Mouse (Mus musculus): ENCODE results near the gene Gnb5.

Gnb5 gene

GRCm38 (mm10) chr9:75307015-75307414 is 927 bp downstream of the Gnb5 start:
- DNase-seq (ENCODE audit: low read depth, low spot score), result no peak

DNA sequence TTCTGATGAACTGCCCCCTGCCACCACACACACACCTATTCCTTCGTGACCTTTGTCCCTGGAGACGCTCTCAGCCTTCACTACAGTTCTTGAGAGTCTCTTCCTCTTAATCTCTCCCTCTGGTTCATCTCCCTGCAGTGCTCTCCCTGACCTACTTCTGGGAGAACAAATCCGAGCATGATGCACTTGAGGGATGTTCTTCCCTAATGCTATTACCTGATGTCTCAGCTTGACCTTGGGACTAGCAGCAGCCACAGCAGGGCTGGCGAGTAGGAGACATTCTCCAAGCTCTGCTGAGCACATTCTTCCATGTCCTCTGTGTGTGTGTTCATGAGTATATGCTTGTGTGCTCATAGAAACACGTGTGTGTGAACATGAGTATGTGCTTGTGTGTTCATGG is 2.5 kb downstream of the Gnb5 start:
- DNase-seq (ENCODE audit: low read depth, low spot score), result no peak

DNA sequence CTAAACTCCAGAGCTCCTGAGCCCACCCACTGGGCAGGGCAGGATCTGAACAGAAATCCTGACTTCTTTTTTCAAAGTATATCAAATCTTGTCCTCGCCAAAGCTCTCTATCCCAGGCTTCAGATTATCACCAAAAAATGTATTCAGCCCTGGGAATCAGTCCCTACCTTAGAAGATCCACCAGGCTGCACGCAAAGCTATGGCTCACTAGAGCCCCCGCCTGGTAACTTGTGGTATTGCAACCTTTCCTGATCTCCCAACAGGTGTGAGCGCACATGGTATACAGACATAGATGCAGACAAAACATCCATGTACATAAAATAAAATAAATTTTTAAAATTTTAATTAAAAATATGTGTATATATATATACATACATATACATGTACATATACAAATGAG is 5.9 kb downstream of the Gnb5 start:
- peak; percentile 49 for DNase-seq (ENCODE audit: low read depth, low spot score)

DNA sequence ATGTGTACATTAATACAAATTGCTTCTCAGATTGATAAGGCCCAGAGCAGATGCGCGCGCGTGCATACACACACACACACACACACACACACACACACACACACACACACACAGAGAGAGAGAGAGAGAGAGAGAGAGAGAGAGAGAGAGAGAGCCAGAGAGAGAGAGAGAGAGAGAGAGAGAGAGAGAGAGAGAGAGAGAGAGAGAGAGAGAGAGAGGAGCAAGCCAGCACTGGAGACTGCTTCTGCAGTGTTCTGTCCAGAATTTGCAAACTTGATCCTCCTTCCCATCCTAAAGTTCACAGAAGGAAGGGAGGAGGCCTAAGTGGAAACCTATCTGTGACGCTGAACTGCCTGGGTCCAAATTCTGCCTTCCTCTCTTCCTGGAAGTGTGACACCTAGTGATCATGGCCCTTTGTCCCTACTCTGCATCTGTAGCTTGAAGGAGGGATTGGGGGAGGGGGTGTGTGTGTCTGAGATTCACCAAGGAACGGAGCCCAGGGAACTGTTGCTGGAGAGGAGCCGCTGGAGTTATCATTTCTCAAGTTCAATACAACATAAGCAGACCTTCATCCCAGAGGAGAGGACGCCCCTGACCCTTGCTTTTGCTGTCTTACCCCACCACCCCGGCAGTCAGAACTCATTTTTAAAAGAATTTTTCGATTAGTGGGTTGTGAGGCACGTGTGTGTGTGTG is 7.2 kb downstream of the Gnb5 start:
- no peak for DNase-seq (ENCODE audit: low read depth, low spot score)

DNA sequence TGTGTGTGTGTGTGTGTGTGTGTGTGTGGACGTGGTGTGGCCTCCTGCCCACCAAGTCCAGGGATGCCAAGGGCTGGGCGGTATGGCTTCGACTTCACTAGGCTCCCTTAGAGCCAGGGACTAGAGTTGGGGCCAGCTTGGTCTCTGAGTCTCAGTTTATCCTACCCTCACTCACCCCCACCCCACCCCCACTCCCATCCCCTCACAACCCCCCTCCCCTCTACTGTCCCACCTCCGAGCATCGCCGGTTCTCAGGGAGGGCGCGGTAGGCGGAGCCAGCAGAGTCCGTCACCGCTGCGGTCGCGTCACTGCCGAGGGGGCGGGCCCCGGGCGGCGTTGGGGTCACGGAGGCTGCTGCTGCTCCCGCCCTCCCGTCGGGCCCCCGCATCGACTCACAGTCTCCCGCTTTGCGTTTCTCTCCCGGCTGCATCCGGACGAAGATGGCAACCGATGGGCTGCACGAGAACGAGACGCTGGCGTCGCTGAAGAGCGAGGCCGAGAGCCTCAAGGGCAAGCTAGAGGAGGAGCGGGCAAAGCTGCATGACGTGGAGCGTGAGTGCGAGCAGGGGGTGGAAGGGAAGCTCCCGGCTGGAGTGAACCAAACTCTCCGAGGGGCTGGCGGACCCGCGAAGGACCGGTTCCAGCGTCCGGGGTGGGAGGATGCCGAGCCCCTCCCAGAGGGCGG is 7.9 kb downstream of the Gnb5 start:
- peak; percentile 31 for DNase-seq (ENCODE audit: low read depth, low spot score)

- no peak for DNase-seq (ENCODE audit: low read depth, low spot score)
Observed at GRCm38 (mm10) chr9:75314517-75315105, 8.5 kb downstream of the Gnb5 start.

- no peak for DNase-seq (ENCODE audit: low read depth, low spot score)
Observed at GRCm38 (mm10) chr9:75315238-75315637, 9.2 kb downstream of the Gnb5 start.

- no peak for DNase-seq (ENCODE audit: low read depth, low spot score)
Observed at GRCm38 (mm10) chr9:75316771-75317170, 10.7 kb downstream of the Gnb5 start.

DNA sequence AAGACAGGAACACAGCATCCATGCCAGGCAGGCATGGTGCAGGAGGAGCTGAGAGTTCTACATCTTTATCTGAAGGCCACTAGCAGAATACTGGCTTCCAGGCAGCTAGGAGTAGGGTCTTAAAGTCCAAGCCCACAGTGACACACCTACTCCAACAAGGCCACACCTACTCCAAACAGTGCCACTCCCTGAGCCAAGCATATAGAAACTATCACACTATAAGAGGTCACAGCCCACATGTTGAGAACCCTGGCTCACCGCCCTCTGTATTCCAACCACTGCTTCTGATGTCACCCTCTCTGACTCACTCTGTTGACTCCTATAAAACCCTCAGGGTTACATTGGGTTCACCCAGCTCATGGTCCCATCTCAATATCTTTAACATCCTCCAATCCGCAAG is 12.1 kb downstream of the Gnb5 start:
- DNase-seq (ENCODE audit: low read depth, low spot score), result no peak

DNA sequence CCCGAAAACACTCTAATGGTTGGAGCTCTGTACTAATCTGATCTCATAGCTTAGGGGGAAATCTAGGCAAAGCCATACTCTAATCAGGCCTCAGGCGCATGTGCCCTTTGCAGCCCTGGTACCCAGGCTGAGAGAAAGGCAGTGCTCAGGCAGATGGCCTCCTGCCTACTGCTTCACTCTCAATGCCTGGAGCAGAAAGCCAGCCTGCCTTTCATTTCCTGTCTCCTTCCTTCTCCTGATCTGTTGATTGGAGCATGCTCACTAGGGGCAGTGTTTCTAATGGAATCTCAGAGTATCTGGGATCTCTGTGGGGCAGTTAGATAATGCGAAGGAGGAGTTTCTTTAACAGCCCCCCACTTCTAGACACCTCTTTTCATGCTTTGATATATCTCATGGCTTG is 13.3 kb downstream of the Gnb5 start:
- no peak for DNase-seq (ENCODE audit: low read depth, low spot score)

DNA sequence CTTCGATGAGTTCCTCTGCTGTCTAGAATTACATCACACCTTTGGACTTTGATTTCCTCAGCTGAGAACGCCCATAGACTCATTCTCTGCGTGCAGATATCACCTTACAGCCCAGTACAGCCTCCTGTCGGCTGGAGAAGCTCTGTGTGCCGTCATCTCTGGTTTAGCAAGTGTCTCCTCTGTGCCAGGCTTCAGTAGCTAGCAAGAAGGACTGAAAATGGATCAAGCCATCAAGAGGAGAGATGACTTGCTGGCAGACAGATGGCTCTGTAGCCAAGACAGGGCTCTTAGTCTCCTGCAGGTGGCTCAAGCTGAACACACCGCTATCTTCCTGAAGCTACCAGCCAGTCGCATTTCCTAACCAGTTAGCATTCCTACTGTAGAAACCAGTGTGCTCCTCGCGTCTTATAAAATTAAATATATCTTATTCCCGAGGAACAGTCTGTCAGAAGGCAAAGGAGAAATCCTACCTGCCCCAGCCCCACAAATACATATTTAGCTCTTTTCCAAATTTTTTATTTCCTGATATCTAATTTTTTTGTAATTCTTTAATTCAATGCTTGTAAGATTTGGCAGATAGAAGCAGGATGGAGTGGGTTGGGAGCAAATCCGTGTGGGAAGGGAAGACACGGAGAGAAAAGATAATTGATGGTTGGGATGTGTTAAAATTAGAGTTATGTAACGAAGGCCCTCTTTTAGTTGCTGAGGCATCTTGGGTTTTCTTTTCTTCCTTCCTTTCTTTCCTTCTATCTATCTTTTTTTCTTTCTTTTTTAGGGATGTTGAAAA is 16.2 kb downstream of the Gnb5 start:
- no peak for DNase-seq (ENCODE audit: low read depth, low spot score)

GRCm38 (mm10) chr9:75328047-75328446 is 22.0 kb downstream of the Gnb5 start:
- DNase-seq (ENCODE audit: low read depth, low spot score), result no peak

DNA sequence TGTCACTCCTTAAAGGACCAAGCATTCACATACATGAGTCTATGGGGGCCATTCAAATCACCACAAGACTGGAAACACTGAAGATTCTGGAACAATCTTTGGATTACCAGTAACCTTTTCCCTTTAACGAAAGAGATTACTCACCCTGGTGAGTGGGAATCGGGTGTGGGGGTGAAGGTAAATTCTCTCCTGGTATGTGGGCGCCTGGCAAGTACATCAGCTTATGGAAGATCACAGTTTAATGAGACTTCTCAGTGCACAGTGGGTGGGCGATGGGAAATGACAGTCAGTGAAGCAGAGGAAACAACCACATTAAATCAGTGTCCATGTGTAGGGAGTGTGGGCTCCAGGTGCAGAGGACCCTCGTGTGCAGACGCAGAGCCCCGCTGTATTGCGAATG is 24.7 kb downstream of the Gnb5 start:
- DNase-seq (ENCODE audit: low read depth, low spot score), result no peak

DNA sequence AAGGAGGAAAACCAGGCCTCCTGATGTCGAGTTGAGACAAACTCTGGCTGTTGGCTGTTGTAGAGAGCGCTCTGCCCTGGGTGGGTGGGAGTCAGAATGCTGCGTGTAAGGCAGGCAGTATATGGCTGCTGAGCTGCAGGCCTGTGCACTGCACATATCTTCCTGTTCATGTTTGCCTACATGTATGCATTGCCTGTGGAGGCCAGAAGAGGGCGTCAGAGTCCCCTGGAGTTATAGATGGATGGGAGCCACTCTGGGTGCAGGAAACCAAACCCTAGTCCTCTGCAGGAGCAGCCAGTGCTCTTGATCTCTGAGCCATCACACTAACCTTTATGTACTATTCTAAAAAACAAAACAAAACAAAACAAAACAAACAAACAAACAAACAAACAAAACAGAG is 28.4 kb downstream of the Gnb5 start:
- DNase-seq (ENCODE audit: low read depth, low spot score), result no peak

GRCm38 (mm10) chr9:75338016-75338415 is 31.9 kb downstream of the Gnb5 start:
- DNase-seq (ENCODE audit: low read depth, low spot score), result no peak

DNA sequence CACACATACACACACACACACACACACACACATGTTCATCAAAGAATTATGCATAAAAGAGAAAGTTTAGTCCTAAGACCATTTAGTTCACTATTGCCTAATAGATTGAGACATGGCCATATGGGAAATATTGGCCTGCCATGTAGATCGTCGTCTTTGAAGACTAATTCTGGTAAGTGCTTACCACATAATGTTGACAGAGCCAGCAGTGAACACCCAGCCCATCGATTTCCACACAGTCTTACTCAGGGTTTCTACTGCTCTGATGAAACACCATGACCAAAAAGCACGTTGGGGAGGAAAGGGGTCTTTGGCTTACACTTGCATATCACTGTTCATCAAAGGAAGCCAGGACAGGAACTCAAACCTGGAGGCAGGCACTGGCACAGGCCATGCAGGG is 36.3 kb downstream of the Gnb5 start:
- no peak for DNase-seq (ENCODE audit: low read depth, low spot score)

DNA sequence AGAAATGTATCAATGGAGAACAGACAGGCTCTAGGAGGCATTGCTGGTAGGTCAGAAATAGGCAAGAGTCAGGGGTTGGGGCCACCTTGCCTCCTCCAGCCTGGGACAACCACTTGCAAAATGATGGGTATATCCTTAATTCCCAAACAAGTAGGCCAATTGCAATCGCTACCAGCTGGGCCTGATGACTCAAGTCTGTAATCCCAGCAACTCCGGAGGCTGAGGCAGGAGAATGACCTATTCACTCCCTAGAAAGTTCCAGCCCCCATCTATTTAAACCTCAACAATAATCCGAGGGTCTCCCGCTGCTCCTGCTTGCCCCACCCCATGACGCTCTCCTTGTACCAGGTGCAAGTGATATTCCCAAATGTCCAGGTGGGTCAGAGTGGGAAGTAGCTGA is 41.4 kb downstream of the Gnb5 start, which contains the start of gene Bcl2l10:
Bcl2l10 (plus strand) TSS at position 301 of the 400 bp plus-strand sequence.
- DNase-seq (ENCODE audit: low read depth, low spot score), result no peak

GRCm38 (mm10) chr9:75348066-75348465 is 42.0 kb downstream of the Gnb5 start:
- no peak for DNase-seq (ENCODE audit: low read depth, low spot score)

DNA sequence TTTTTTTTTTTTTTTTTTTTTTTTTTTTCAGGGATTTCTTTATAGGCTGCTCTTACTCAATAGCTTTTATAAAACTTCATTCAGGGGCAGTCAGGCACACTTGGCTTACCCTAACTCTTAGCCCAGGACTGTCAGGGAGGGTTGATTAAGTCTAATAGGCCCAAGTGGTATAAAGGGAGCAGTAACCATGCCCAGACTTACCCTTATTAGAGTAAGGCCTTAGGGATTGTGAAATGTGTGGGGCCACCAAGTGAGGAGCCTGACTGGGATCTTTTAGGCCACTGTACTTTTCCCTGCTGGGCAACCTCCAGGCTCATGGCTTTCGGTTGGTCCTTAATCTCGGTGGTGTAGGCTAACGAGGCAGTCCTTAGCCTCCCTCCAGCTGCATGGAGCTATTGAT is 42.6 kb downstream of the Gnb5 start:
- no peak for DNase-seq (ENCODE audit: low read depth, low spot score)

- no peak for DNase-seq (ENCODE audit: low read depth, low spot score)
Observed at GRCm38 (mm10) chr9:75353094-75353493, 47.0 kb downstream of the Gnb5 start.

DNA sequence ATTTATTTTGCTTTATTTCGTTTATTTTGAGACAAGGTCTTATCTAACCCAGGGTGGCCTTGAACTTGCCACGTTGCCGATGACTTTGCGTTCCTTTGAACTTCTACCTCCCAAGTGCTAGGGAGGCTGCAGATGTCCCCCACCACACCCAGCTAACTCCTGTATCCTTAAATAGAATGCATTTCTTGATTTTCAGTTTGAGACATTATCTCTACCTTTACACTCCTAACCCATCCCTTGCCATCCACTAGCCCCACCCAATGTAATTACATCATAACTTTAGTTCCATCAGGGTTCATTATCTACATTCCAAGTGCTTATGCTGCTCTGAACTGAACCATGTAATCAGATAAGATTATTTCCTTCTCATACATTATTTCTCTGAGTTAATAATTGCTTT is 49.7 kb downstream of the Gnb5 start:
- DNase-seq (ENCODE audit: low read depth, low spot score), result no peak

DNA sequence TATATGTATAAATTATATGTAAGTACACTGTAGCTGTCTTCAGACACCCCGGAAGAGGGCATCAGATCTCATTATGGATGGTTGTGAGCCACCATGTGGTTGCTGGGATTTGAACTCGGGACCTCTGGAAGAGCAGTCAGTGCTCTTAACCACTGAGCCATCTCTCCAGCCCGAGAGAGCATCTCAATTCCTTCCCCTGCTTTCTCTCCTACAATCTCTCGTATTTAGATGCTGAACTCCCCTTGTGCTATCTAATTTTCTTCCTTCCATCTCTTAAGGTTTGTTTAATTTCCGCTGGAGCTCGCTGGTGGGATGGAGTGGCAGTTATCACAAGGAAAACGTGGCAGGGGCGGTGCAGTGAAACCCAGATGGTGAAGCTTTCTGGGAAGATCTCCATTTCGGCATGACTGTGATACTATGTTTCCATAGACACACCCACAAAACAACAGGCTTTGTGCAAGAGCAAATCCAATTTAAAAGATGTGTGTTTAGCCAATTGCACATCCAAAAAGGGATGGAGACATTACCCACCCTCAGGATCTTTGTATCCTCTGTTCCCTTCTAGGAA is 51.1 kb downstream of the Gnb5 start:
- no peak for DNase-seq (ENCODE audit: low read depth, low spot score)
